Mouse (Mus musculus) heart, adult 8-10 months (tissue): ENCODE measurements at regions not wholly inside any gene's neighbourhood (a gene's known extent, or its start where the extent isn't known, plus 50 kb on each side); places are given as distances from the start of the nearest gene placed in this dataset.

ENCODE experiments used
- DNase-seq: peaks from one replicate; pipeline ENCODE4 v3.0.0; 2022; ENCODE audit warnings: low spot score

DNA sequence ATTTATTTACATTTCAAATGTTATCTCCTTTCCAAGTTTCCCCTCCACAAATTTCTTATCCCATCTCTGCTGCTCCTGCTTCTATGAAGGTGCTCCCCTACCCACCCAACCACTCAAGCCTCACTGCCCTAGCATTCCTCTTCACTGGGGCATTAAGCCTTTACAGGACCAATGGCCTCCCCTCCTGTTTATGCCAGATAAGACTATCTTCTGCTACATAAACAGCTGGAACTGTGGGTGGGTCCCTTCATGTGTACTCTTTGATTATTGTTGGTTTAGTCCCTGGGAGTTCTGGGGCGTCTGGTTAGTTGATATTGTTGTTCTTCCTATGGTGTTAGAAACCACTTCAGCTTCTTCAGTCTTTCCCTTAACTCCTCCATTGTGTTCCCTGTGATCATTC is 1164.1 kb upstream of the Got2 start:
- DNase-seq, result no peak

DNA sequence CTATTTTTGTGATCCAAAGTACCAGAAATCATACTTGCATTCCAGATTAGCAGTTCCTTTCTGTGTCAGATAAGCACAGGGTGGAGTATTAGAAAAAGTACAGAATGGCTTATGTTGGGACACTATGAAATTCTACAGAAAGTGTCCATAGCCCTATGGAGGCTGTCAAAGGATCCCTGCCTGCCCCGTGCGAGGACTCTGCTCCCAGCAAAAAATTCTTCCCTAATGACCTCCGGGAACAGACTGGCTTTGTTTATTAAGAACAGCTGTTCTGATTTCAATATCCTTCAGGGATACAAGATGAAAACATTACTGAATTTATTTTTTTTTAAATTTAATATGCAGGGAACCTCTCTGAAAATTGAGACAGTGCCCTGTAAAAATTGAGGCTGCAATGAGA is 1151.4 kb upstream of the Got2 start:
- no peak for DNase-seq

DNA sequence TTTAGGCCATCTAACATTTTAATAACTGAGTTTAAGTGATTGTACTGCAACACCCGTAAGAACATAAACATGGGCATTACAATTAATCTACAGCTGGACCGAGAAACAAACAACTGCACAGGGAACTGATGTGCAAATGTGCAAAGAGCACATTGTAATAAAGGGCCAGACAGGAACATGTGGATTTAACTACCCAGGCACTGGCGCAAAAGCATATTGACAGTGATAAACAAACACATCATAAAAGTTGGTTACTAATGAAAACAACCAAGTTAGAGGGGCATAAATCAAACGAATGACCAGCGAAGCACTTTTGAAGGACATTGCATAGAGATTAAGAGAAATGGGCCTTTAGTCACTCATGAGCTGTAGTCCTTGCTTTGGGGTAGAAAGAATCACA is 1150.5 kb upstream of the Got2 start:
- DNase-seq, result no peak

DNA sequence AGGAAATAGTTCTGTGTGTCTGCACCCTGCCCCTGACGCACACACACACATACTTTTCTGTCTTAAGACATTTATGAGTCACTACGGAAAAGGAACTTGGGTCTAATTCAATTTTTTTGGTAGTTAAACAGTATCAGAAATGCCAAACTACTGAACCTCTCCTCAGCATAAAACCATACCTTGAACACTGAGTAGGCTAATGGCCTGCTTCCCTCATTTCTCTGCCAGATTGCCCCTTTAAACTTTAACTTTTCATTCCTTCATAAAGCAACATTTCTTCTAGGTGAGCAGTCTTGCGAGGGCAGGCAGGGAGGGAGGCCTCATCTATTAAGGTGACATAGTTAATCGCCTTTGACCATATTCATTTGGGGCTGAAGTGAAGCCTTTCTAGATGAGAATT is 1143.8 kb upstream of the Got2 start:
- DNase-seq, result no peak

DNA sequence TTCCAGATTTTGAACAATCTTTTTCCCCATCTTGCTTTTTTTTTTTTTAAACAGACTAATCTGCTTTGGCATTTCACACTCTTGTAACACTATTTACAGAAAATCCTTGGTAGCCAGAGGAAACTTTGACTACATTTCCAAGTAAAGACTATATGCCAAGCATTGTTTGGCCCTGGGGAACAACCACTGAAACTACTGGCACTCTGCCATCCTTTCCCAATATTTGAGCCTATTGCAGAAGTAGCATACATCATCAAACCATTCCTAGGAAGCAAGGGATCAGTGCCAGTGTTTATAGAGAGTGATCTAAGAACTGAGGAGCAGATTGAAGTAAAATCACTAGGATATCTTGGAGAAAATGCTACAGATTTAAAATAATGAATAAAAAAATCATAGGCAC is 1127.2 kb upstream of the Got2 start:
- DNase-seq, result no peak

DNA sequence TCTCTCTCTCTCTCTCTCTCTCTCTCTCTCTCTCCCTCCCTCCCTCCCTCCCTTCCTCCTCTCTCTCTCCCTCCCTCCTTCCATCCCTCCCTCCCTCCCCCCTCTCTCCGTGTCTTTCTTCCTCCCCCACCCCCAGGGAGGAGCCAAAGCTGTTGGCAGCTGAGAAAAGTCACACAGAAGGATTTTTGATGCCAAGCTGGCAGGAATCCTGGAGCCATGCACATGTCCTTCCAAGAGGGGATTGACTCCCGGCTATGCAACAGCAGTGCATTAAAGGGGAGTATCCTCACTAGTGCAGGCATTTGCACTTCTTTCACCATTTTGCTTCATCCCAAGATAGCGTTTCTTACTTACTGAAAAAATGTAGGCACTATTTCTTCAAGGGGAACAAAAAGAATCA is 1115.8 kb upstream of the Got2 start:
- peak; percentile 7 for DNase-seq

DNA sequence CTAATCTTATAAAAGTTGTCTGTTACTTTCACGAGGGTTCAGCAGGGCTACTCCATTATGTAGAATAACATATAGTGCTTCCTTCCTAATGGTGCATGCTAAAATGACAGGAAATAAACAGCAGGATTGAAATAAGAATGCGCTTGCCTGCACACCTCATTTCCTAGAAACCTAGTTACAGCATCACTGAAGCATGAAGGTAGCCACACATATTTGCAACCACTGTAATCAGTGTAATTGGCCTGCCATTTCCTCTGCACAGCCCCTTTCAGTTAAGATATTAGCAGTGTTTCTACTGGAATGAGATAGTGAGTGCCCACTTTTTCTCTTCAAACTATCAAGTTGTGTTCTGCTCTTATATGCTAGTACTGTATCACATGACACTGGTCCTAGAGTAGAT is 1094.8 kb upstream of the Got2 start:
- no peak for DNase-seq
